Mouse (Mus musculus) lung, embryonic 16.5 days (tissue): Measurements from ENCODE around the gene Acyp1. TPM values are rescaled to one million over a fixed set of nuclear protein-coding genes. Genes with fewer than 3 reads are reported as not detected.

Experiments used
- ATAC-seq: fragments of 200-750 bp; cut with Nextera tagmentation; 2 replicates; pipeline ENCODE4 v1.8.0; 2017; ENCODE audit warnings: low read depth, mild to moderate bottlenecking, moderate library complexity
- H3K27ac ChIP-seq: fragments of 300-500 bp; sonication (generic); 2 replicates; pipeline ENCODE4 v1.5.1; 2014; ENCODE audit warnings: mild to moderate bottlenecking, control low read depth, low read length
- H3K27me3 ChIP-seq: fragments of 300-500 bp; sonication (generic); 2 replicates; pipeline ENCODE4 v1.6.1; 2014; ENCODE audit warnings: low read depth, low read length, mixed read lengths; ENCODE audit not compliant: control insufficient read depth, insufficient read depth
- H3K36me3 ChIP-seq: fragments of 300-500 bp; sonication (generic); 2 replicates; pipeline ENCODE4 v1.6.1; 2014; ENCODE audit warnings: low read length; ENCODE audit not compliant: control insufficient read depth, insufficient read depth
- H3K4me1 ChIP-seq: fragments of 300-500 bp; sonication (generic); replicated peaks from 2 replicates; pipeline ENCODE4 v1.6.1; 2014; ENCODE audit warnings: low read length, mixed read lengths; ENCODE audit not compliant: control insufficient read depth, insufficient read depth
- H3K4me2 ChIP-seq: fragments of 300-500 bp; sonication (generic); 2 replicates; pipeline ENCODE4 v1.6.1; 2014; ENCODE audit warnings: low read depth, low read length, control low read depth
- H3K4me3 ChIP-seq: fragments of 300-500 bp; sonication (generic); 2 replicates; pipeline ENCODE4 v1.5.1; 2014; ENCODE audit warnings: mild to moderate bottlenecking, low read length, control low read depth
- H3K9ac ChIP-seq: fragments of 300-500 bp; sonication (generic); 2 replicates; pipeline ENCODE4 v1.6.1; 2014; ENCODE audit warnings: low read length, control low read depth
- H3K9me3 ChIP-seq: fragments of 300-500 bp; sonication (generic); 2 replicates; pipeline ENCODE4 v1.6.1; 2016; ENCODE audit warnings: low read length; ENCODE audit not compliant: control insufficient read depth
- WGBS: fragments of 180-500 bp; shearing (Covaris S2); extraction: QIAGEN DNeasy Blood & Tissue Kit; methylation state at CpG from one replicate; pipeline ENCODE4 v1.1.7; 2014; 5-methylcytosine and 5-hydroxymethylcytosine counted together
- polyA plus RNA-seq: library from polyadenylated mRNA; unstranded; fragments of >200 nt; fragmentation: Nextera tagmentation; extraction: Ambion mirVana; gene quantifications from 2 replicates; pipeline ENCODE4 v1.2.1, GENCODE M21; 2015

Gene Acyp1
- polyA plus RNA-seq, 1 experiment from 2014 or later = 70.2 TPM

DNA sequence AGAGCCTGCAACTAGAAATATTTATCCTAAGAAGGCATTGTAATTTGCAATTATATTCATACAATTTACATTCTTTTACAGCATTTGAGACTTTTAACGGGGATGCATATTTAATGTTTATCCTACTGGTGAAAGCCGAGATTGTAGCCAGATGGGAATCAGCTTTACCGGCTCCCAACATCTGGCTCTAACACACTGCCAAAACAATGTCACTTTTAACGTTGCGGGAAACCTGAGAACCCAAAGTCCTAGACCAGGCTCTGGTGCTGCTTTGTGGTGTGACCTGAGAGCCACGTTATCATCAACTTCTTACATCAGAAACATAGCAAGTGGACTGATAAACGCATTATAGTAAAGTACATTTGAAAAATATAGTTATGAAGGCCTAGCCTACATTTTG is 23.3 kb downstream of the Acyp1 start:
- no peak overlapping the region for H3K4me2 ChIP-seq
- H3K4me3 ChIP-seq = no peak overlapping the region
- peaks cover 4% of the 10 kb centered on the region; the same call in 1 of the 2 replicates for H3K36me3 ChIP-seq
- no peaks in the 10 kb centered on the region for H3K9me3 ChIP-seq
- 42% methylated on average over 7 of the region's 7 CpGs for WGBS
- peak overlapping the region; percentile 5; the same call in 1 of the 2 replicates for H3K27ac ChIP-seq
- H3K9ac ChIP-seq = no peak overlapping the region
- ATAC-seq = peak; percentile 49; the same call in 1 of the 2 replicates
- peaks cover 6% of the 10 kb centered on the region; the same call in 1 of the 2 replicates for H3K4me1 ChIP-seq
- H3K27me3 ChIP-seq = no peaks in the 10 kb centered on the region

DNA sequence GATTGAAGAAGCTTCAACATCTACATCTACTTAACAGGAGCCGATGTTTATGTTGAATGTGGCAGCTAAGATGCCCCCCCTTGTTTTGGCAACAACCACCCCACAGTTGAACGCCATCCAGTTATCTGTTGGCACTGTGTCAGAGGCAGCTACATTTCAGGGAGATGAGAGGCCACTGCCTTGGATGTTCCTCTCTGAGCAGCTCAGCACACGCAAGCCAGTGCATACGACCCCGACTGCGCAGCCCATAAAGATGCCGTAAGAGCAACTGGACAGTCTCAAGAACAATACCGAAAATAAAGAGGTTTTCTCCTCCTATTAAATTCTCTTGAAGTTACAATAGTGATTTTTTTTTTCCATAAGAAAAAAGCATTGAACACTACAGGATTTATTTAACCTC is 23.7 kb downstream of the Acyp1 start:
- H3K4me2 ChIP-seq = no peak overlapping the region
- ATAC-seq = peak; percentile 75

DNA sequence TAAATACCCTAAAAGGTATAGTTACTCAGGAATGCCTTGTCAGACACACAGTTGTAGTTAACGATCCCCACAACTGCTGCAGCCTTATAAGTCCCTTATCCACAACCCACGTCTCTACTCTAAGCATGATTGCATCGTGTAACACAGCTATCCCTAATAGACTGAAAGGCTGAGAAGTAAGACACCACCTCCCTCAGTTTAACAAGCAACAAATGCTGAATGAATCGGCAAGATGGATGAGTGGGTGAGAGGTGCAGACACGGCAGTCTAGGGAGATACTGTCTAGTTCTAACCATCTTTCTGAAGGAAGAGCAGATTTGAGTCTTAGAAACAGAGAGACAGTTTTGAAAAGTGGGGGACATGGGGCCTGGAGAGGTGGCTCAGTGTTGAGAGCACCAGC is 25.0 kb downstream of the Acyp1 start:
- Histone ChIP-seq H3K4me1 (peaks cover 6% of the 10 kb centered on the region; the same call in 1 of the 2 replicates), H3K9ac (no peak overlapping the region), H3K4me2 (no peak overlapping the region), H3K27ac (peak overlapping the region; percentile 30; the same call in 1 of the 2 replicates), H3K4me3 (no peak overlapping the region), H3K36me3 (peaks cover 8% of the 10 kb centered on the region; the same call in 1 of the 2 replicates), H3K27me3 (no peaks in the 10 kb centered on the region), H3K9me3 (no peaks in the 10 kb centered on the region)
- ATAC-seq = no peak
- 73% methylated on average over 5 of the region's 5 CpGs for WGBS

More for the DNA sequence above, 23.7 kb downstream of the Acyp1 start:
- Histone ChIP-seq H3K36me3 (peaks cover 4% of the 10 kb centered on the region; the same call in 1 of the 2 replicates), H3K27me3 (no peaks in the 10 kb centered on the region), H3K4me3 (no peak overlapping the region), H3K9me3 (no peaks in the 10 kb centered on the region), H3K27ac (no peak overlapping the region), H3K9ac (no peak overlapping the region), H3K4me1 (peaks cover 6% of the 10 kb centered on the region; the same call in 1 of the 2 replicates)
- WGBS = 47% methylated on average over 8 of the region's 8 CpGs

DNA sequence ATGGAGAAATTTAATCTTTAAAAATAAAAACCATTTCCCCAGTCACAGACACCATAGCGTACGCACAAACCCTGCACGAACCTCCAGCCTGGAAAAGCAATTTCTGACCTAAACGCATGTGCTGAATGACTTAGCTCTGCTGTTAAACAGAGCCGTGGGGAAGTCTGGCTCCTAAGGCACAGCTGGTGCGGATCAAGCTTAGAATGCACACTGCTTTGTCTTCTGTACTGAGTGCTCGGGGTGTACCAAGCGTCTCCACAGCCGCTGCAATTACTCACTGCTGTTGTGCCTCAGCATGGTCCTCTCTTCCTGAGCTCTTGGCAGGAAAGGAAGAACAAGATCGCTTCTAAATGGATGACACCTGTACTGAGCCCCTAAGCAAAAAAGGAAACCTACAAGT is 25.7 kb downstream of the Acyp1 start:
- no peak overlapping the region for H3K4me2 ChIP-seq
- H3K27me3 ChIP-seq = no peaks in the 10 kb centered on the region
- no peaks in the 10 kb centered on the region for H3K9me3 ChIP-seq
- H3K4me1 ChIP-seq = peaks cover 6% of the 10 kb centered on the region; the same call in 1 of the 2 replicates
- 41% methylated on average over 10 of the region's 10 CpGs for WGBS
- H3K4me3 ChIP-seq = no peak overlapping the region
- H3K27ac ChIP-seq = no peak overlapping the region
- peak; percentile 91 for ATAC-seq
- H3K36me3 ChIP-seq = peaks cover 8% of the 10 kb centered on the region; the same call in 1 of the 2 replicates
- H3K9ac ChIP-seq = no peak overlapping the region

DNA sequence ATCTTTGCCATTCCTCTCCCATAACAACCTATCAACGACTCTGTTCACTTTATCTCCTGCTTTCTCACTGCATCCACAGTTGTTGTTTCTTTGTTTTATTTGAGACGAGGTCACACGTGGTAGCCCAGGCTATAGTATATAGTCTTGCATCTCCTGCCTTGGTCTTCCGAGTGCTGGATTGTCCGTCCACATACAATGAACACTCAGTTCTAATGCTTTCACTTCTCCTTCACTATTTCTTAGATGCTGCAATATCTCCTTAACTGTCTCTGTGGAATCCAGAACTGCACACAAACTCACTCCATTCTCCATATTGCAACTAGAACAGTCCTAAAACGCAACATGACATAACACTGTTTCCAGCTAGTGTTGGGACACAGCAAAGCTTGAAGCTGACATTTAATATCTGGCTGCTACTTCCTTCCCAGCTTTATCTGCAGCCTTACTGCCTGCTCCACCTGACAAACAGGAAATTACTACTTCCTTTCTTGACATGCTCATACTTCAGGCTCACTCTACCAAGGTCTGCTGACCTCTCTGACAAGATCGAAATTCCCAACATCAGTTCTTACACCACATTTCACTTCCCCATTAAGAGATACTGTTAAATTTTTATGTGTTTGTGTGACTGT is 31.1 kb downstream of the Acyp1 start:
- H3K4me3 ChIP-seq = no peak overlapping the region

DNA sequence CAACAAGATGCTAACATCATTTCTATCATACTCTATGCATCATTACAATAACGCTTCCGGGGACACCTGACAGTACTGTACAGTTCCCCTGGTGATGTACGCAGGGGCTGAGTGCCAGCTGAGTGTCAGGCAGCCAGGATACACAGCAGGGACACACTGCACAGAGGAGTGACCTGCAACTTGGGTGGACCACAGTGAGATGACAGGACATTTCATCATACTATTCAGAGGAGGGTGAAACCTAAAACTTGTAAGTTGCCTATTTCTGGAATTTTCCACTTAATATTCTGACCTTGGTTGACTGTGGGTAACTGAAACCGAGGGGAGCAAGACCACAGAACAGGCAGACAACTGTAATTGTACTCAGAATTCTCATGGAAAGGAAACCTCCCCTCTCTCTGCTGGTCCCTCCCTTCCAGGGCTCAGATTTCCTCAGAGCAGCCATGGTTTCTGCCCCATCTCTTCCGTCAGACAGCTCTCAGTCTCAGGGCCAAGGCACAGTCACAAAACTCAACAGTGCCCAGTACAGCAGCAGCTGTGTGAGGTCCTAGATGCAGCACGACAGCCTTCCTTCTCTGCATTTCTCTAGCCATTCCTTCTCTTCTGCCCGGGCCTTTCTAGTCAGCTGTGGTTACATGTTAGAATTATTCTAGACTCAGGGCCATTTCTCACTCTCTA is 32.0 kb downstream of the Acyp1 start:
- no peak overlapping the region for H3K4me3 ChIP-seq
- H3K4me2 ChIP-seq = no peak overlapping the region
- no peak overlapping the region for H3K9ac ChIP-seq
- no peaks in the 10 kb centered on the region for H3K4me1 ChIP-seq
- peaks cover 4% of the 10 kb centered on the region; the same call in 1 of the 2 replicates for H3K36me3 ChIP-seq
- 52% methylated on average over 7 of the region's 7 CpGs for WGBS
- peak overlapping the region; percentile 44; the same call in 1 of the 2 replicates for H3K27ac ChIP-seq
- no peaks in the 10 kb centered on the region for H3K27me3 ChIP-seq
- ATAC-seq = peak; percentile 56
- no peaks in the 10 kb centered on the region for H3K9me3 ChIP-seq

More for the DNA sequence above, 31.1 kb downstream of the Acyp1 start:
- H3K4me1 ChIP-seq = no peaks in the 10 kb centered on the region
- peaks cover 4% of the 10 kb centered on the region; the same call in 1 of the 2 replicates for H3K36me3 ChIP-seq
- ATAC-seq = 0 out of 2 replicates have a peak, but pooled peaks have one; percentile 36
- no peak overlapping the region for H3K9ac ChIP-seq
- no peaks in the 10 kb centered on the region for H3K27me3 ChIP-seq
- no peak overlapping the region for H3K27ac ChIP-seq
- no peak overlapping the region for H3K4me2 ChIP-seq
- WGBS = 62% methylated on average over 7 of the region's 7 CpGs
- H3K9me3 ChIP-seq = no peaks in the 10 kb centered on the region

DNA sequence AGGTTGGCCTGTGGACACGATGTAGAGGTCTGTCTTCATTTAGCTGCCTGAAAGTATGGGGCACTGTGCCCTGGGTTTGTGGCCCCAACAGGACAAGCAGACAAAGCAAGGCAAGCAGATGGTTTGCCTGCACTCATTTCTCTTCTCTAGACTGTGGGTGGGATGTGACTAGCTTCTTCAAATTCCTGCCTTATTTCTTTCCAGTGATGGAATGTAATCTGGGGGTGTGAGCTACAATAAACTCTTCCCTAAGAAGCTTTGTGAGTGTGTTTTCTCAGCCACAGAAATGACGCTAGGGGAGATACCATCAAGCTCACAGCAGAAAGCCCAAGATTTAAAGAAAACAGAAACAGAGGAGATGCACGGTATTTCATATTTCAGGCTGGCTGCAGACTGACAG is 36.2 kb downstream of the Acyp1 start:
- Histone ChIP-seq H3K27ac (no peak overlapping the region), H3K9ac (no peak overlapping the region), H3K9me3 (no peaks in the 10 kb centered on the region), H3K4me3 (no peak overlapping the region), H3K4me2 (no peak overlapping the region), H3K27me3 (no peaks in the 10 kb centered on the region), H3K36me3 (peaks cover 3% of the 10 kb centered on the region; the same call in 1 of the 2 replicates), H3K4me1 (no peaks in the 10 kb centered on the region)
- 73% methylated on average over 3 of the region's 3 CpGs for WGBS
- ATAC-seq = no peak

DNA sequence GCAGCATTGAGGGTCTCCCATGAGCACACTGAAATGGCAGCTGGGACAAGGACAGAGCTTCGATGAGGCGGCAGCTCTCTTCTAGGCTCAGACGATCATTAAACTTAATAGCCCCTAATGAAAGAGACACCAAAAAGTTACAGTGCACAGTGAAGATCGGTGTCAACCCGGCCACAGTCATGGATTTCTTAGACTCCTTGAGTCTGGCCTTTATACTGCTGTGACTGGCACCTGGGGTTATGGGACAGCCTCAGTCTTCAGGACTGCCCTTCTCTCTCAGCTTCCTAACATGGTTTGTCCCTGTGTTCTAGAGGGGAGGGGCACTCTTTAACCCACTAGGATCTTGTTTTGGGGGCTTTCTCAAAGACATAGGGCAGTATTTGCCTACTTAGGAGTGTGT is 50.7 kb downstream of the Acyp1 start:
- Histone ChIP-seq H3K27ac (no peak overlapping the region), H3K4me3 (no peak overlapping the region), H3K9me3 (no peaks in the 10 kb centered on the region), H3K4me2 (no peak overlapping the region), H3K4me1 (no peaks in the 10 kb centered on the region), H3K27me3 (no peaks in the 10 kb centered on the region), H3K36me3 (peaks cover 4% of the 10 kb centered on the region; the same call in 1 of the 2 replicates), H3K9ac (no peak overlapping the region)
- WGBS = 92% methylated on average over 5 of the region's 5 CpGs
- ATAC-seq = no peak
